Mouse (Mus musculus): ENCODE results near the gene Limk2. TPM values are rescaled to one million over a fixed set of nuclear protein-coding genes. Genes with fewer than 3 reads are reported as not detected.
A peak's percentile ranks its signal among the peaks of the same experiment; 100 is the strongest.

The Limk2 gene
- total RNA-seq, 2 experiments from 2014 or later = 24.4 to 24.5 TPM

DNA sequence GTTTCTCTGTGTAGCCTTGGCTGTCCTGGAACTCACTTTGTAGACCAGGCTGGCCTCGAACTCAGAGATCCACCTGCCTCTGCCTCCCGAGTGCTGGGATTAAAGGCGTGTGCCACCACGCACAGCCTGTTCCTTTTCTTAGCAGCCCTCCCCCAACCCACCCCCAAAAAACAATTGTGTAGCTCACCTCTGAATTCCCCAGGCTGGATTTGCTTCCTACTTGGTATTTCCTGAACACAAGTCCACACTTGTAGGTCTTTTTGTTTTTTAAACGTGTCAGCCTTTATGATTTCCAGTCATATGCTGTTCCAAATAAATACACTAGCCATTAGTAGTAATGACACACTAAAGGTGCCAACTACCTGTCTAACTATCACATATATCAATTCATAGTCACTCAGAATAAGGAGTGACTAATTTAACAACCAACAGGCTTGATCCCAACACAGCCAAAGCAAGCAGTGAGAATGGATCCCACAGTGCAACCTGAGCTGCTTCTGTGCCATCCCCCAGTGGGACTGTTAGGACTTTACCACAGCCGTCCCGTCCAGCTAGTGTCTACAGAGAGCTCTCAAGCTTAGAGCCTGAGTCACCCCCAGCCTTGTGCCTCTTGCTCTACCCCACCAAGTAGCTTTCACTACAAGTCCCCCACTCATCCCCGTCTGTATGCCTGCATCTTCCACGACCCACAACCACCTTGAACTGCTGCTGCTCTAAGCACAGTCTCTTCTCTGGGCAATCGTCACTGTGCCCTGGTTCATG lies 97.2 kb downstream of the Limk2 start:
- no peak for ATAC-seq (replicated peaks; ENCODE audit: low FRiP score, low TSS enrichment, poor library complexity, severe bottlenecking)

- peak; percentile 24; the same call in 1 of the 2 replicates for ATAC-seq (replicated peaks; ENCODE audit: low FRiP score, low TSS enrichment, poor library complexity, severe bottlenecking)
Observed at GRCm38 (mm10) chr11:3310789-3311585, 98.0 kb downstream of the Limk2 start.

- ATAC-seq (replicated peaks; ENCODE audit: low FRiP score, low TSS enrichment, poor library complexity, severe bottlenecking) = no peak
Observed at GRCm38 (mm10) chr11:3309884-3310283, 99.1 kb downstream of the Limk2 start.

DNA sequence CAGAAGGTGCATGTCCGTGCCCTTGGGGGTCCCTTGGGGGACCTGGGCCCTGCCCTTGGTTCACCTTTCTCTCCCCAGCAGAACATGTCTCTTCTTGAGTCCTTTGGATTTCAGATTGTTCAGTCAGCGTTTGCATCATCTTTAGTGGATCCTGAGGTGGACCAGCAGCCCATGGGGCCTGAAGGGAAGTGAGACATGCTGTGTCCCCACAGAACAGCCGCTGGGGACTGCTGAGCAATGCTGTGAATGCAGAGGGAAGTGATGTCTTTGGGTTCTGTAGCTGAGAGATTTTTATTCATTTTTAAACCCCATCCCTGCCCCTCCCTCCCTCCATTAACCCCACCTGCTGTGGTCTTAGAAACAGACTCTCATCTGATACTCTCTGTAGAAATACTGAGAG lies 101.1 kb downstream of the Limk2 start:
- ATAC-seq (replicated peaks; ENCODE audit: low FRiP score, low TSS enrichment, poor library complexity, severe bottlenecking) = no peak

GRCm38 (mm10) chr11:3305821-3306220 lies 103.2 kb downstream of the Limk2 start:
- no peak for ATAC-seq (replicated peaks; ENCODE audit: low FRiP score, low TSS enrichment, poor library complexity, severe bottlenecking)

- no peak for ATAC-seq (replicated peaks; ENCODE audit: low FRiP score, low TSS enrichment, poor library complexity, severe bottlenecking)
Observed at GRCm38 (mm10) chr11:3302792-3303191, 106.2 kb downstream of the Limk2 start.

DNA sequence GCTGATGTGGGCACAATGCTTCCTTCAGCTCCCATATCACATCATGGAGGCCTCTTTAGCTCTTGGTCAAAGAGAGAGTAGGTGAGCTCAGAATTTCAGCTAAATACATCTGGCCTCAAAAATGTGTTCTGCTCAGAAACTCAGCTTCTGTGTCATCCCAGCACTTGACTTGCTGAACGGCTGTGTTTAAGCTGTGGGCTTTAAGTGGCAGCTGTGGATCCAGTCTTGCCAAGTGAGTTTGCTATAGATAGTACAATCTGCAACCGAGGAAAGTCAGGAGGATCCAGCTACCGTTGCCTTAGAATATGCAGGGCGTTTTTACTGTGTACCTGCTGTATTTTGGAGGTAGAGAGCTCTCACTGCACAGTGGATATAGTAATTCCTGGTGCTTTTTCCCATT lies 106.6 kb downstream of the Limk2 start:
- ATAC-seq (replicated peaks; ENCODE audit: low FRiP score, low TSS enrichment, poor library complexity, severe bottlenecking) = no peak

GRCm38 (mm10) chr11:3301075-3301474 lies 107.9 kb downstream of the Limk2 start:
- ATAC-seq (replicated peaks; ENCODE audit: low FRiP score, low TSS enrichment, poor library complexity, severe bottlenecking) = no peak

DNA sequence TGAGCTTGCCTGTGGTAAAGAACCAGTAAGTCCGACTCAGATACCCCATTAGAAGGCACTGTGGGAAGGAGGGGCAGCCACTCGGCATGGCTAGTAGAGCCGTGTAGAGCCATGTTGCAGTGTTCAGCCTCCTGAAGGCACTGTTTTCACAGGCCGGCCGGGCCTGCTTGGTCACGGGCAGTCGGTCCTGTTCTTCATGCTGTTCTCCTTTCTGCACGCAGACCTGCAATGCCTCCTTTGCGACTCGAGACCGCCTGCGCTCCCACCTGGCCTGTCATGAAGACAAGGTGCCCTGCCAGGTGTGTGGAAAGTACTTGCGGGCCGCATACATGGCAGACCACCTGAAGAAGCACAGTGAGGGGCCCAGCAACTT lies 110.2 kb downstream of the Limk2 start:
- ATAC-seq (replicated peaks; ENCODE audit: low FRiP score, low TSS enrichment, poor library complexity, severe bottlenecking) = no peak

DNA sequence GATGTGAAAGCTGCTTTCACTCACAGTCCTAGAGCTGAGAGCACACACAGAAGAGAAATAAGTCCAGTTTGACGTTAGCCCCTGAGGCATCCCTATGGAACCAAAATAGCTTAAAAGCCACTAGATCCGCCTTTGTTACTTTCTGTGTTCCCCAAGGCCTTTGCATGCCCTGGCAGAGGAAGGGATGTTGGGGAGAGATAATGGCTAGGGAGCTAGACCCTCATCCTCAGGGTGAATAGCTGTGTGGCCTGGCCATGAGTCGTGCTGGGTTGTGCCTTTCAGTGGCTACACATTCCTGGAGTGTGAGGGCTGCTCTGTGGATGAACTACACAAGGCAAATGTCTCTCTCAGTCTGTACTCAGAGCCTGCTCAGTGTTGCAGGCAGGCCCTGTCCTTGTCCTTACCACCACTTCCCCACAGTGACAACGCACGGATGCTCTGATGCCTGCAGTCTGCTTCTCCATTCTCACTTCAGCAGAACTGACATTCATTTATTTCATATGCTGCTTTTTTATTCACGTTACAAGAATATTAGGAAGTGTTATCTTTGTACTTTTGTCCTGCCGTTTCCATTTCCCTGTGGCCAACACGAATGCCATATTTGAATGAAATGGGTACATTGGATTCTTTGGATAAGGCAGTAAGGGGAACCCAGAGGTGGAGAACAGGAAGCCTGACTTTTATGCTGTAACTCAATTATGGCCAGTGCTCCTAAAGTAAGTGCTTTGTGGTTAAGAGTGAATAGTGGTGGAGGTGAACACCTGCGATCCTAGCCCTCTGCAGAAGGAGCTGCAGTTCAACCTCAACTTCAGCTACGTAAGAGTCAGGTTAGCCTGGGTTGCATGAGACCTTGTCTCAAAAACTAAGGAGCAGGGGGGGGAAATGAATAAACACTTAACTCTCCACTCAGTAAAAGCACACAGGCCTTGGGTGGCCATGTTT lies 110.8 kb downstream of the Limk2 start:
- ATAC-seq (replicated peaks; ENCODE audit: low FRiP score, low TSS enrichment, poor library complexity, severe bottlenecking) = peak; percentile 24; the same call in 1 of the 2 replicates

DNA sequence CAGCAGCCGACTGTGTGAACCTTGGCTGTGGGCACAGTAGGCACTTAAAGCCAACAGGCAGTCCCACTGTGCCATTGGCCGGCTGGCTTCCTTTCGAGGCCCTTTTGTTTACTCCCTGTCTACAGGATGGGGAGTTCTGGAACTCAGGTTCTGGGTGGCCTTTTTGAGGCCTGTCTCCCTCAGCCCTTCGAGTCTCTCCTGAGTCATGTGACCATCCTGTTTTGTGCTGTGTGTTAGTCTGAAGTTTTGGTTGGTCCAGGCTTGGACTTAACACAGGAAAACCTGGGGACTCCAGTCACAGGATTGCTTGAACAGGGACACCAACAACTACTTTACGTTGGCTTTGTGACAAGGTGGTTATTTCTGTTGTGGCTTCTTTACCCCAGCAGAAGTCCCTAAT lies 112.9 kb downstream of the Limk2 start:
- no peak for ATAC-seq (replicated peaks; ENCODE audit: low FRiP score, low TSS enrichment, poor library complexity, severe bottlenecking)

DNA sequence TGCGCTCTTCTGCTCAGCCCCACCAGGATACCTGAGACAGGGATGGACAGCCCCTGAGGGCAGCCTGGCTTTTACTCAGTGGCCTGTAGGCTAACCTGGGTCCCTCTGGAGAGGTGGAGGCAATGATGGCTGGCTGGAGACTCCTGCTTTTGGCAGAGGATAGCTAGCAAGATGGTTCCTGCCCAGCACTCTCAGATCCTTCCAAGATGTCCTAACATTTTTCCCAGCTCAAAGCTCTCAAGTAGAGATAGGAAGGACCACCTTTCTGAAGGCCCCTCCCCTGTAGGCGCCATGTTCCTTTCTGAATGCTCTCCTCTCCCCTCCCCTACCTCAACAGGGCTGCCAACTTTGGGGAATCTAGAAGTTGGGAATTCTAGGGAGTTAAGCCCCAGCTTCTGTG lies 114.3 kb downstream of the Limk2 start:
- no peak for ATAC-seq (replicated peaks; ENCODE audit: low FRiP score, low TSS enrichment, poor library complexity, severe bottlenecking)

Other genes starting within 250 kb of the Limk2 start
- 28.6 and 31.4 TPM in 2 replicates for gene Sfi1, start 215.7 kb downstream of the Limk2 start, total RNA-seq (2014; fragmentation: Nextera tagmentation)
- gene Sfi1, start 215.7 kb downstream of the Limk2 start, total RNA-seq (2017) = 6.8 and 13.5 TPM in 2 replicates
- 103 and 156 TPM in 2 replicates for gene Eif4enif1, start 206.8 kb downstream of the Limk2 start, total RNA-seq (2014; fragmentation: Nextera tagmentation)
- gene Eif4enif1, start 206.8 kb downstream of the Limk2 start, total RNA-seq (2017) = 58.1 and 86.4 TPM in 2 replicates
- 178 and 211 TPM in 2 replicates for gene Drg1, start 142.8 kb downstream of the Limk2 start, total RNA-seq (2014; fragmentation: Nextera tagmentation)
- gene Drg1, start 142.8 kb downstream of the Limk2 start, total RNA-seq (2017) = 230 and 276 TPM in 2 replicates
- gene Patz1, start 120.3 kb downstream of the Limk2 start, total RNA-seq (2014; fragmentation: Nextera tagmentation) = 89.5 and 92.4 TPM in 2 replicates
- gene Patz1, start 120.3 kb downstream of the Limk2 start, total RNA-seq (2017) = 64.2 and 78.3 TPM in 2 replicates
- 8.3 and 20.5 TPM in 2 replicates for gene Pik3ip1, start 78.8 kb downstream of the Limk2 start, total RNA-seq (2014; fragmentation: Nextera tagmentation)
- gene Pik3ip1, start 78.8 kb downstream of the Limk2 start, total RNA-seq (2017) = 17.5 and 28.1 TPM in 2 replicates
- gene Rnf185, start 43.2 kb upstream of the Limk2 start, total RNA-seq (2014; fragmentation: Nextera tagmentation) = 7.1 and 8.4 TPM in 2 replicates
- 3.0 and 4.6 TPM in 2 replicates for gene Rnf185, start 43.2 kb upstream of the Limk2 start, total RNA-seq (2017)
- 0.12 TPM in 1 of 2 replicates, not detected in the other for gene Pla2g3, start 79.1 kb upstream of the Limk2 start, total RNA-seq (2014; fragmentation: Nextera tagmentation)
- 0.28 TPM in 1 of 2 replicates, not detected in the other for gene Pla2g3, start 79.1 kb upstream of the Limk2 start, total RNA-seq (2017)
- 0.37 TPM in 1 of 2 replicates, not detected in the other for gene Inpp5j, start 95.6 kb upstream of the Limk2 start, total RNA-seq (2014; fragmentation: Nextera tagmentation)
- gene Inpp5j, start 95.6 kb upstream of the Limk2 start, total RNA-seq (2017) = not detected in 2 replicates
- gene Selenom, start 105.5 kb upstream of the Limk2 start, total RNA-seq (2014; fragmentation: Nextera tagmentation) = not detected in 2 replicates
- gene Selenom, start 105.5 kb upstream of the Limk2 start, total RNA-seq (2017) = not detected in 2 replicates
- 3.3 and 4.1 TPM in 2 replicates for gene Smtn, start 131.4 kb upstream of the Limk2 start, total RNA-seq (2014; fragmentation: Nextera tagmentation)
- 0.30 and 1.3 TPM in 2 replicates for gene Smtn, start 131.4 kb upstream of the Limk2 start, total RNA-seq (2017)
- 40.6 and 55.0 TPM in 2 replicates for gene Morc2a, start 240.0 kb upstream of the Limk2 start, total RNA-seq (2014; fragmentation: Nextera tagmentation)
- gene Morc2a, start 240.0 kb upstream of the Limk2 start, total RNA-seq (2017) = 36.5 and 42.2 TPM in 2 replicates

All from megakaryocyte-erythroid progenitor cell, adult 5-6 weeks (primary cell).